Mouse (Mus musculus) right cerebral cortex, postnatal 10 days (tissue): ENCODE measurements at regions not wholly inside any gene's neighbourhood (a gene's known extent, or its start where the extent isn't known, plus 50 kb on each side); places are given as distances from the start of the nearest gene placed in this dataset.
"Not testable (repeated sequence)": the region's sequence is repeated elsewhere in the genome, so short reads cannot be mapped to it uniquely, and the experiment has no call there.

ENCODE experiments used
- DNase-seq, 2 experiments: peaks; one replicate each; pipeline ENCODE4 v3.0.0; 2021; ENCODE audit warnings: low spot score in 2 of 2

DNA sequence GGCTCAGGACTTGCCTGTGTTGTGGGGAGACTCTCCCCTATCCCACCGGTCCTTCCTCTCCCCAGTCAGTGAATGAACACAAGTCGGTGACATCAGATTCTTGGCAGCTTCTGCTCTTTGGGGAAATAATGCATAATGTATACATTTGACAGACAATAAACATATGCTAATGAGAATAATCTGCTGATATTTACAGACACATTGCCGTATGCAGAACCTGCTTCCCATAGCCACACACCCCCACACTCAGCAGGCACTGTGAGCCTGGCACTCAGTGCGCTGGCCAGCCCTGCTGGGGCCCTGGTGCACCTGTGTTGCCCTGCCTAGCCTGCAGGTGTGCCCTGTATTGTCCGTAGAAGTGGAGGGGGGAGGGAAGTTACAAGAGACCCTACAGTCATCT is 215.5 kb downstream of the Matn1 start:
- DNase-seq: no peak

DNA sequence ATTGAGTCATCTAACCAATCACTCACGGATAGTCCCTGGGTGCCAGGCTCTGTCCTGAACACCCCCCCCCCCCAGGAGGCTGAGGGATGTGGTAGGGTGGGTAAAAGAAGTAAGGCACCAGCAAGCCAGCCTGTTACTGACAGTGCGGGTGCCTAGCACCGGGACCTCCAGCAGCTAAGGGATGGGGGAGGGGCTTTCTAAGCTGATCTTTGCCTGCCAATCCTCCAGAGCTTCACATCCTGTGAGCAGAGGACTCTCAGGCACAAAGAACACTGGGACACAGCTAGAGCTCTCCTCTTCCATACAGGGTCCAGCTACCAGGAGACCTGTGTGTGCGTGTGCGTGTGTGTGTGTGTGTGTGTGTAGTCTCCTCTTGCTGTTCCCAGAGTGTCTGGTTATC is 215.9 kb downstream of the Matn1 start:
- no peak for DNase-seq

DNA sequence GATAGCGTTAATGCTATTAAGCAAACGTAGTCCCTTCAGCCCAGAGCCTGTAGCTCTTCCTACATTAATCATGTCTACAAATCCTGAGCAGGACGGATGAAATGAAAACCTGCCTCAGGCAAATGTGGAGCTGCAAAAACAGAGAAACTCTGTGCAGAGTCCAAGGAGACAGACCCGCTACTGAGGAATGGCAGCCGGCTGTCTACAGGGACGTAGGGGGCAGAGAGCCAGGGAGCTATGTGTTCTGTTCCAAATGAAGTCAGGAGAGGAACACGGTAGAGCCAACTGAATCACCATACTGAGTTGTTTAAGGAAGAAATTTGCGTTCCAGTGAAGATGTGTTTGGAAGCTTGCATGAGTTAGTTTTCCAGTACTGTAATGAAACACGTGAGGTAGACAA is 217.3 kb downstream of the Matn1 start:
- no peak for DNase-seq

DNA sequence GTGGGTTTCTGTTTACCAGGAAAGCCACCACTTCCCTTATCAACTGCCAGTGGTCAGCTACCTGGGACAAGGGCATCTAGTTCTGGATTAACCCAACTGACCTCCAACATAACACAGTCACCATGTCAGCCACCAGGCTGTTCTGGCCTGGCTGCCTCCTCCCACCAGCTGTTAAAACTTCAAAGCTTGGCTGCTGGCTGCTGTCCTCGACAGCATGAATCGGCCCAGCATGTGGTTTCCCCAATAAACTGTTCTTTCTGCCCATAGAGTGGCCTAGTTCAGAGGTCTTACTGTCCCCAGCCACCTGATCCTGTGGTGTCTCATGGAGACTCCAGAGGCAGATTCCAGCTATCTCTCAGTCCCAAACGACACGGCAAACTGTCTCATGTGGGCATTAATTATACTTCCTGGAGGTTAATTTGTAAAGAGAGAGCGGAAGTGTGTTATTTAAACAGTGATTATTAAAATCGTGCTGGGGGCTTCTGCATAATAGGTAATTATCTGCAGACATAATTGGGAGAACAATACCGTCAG is 219.7 kb downstream of the Matn1 start:
- no peak for DNase-seq

DNA sequence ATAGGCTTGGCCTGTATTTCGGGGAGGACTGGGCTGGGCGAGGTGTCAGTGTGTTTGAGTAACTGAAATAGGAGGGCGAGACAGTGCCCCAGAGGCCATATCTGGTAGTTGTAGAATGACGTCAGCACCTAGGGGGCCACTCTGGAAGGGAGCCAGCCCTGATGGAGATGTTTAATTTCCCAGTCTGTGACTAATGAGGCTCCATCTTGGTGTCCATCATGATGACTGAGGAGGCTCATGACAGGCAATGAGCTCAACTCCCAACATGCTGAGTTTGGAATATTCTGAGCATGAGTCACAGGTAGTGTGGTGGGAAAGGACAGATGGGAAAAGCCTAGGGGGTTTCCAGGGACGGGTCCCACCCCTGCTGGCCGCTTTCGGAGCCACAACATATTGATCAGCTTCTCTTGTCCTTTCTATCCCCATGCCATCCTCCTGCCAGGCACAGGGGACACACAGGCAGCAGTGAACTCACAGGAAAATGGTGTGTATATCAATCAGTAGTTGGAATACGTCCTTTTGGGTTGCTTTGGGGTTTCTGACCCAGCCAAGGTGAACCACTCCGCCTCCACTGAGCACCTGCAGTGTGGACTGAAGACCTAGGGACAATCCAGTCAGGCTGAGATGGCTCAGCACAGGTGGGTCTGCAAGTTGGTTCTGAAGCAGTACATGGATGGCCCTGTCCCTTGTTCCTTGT is 222.5 kb downstream of the Matn1 start:
- DNase-seq: no peak

DNA sequence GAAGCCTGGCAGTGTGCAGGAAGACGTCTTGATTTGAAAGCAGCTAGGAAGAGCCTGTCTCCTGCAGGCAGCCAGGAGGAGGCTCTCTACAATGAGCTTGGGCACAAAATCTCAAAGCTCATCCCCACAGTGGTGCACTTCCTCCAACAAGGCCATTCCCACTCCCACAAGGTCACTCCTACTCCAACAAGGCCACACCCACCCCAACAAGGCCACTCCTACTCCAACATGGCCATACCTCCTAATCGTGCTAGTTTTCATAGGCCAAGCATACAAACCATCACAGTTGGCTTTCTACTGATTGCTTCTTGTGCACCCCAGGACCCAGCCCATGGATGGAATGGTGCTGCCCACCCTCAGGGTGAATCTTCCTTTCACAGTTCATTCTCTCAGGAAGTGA is 223.7 kb downstream of the Matn1 start:
- DNase-seq: no peak

DNA sequence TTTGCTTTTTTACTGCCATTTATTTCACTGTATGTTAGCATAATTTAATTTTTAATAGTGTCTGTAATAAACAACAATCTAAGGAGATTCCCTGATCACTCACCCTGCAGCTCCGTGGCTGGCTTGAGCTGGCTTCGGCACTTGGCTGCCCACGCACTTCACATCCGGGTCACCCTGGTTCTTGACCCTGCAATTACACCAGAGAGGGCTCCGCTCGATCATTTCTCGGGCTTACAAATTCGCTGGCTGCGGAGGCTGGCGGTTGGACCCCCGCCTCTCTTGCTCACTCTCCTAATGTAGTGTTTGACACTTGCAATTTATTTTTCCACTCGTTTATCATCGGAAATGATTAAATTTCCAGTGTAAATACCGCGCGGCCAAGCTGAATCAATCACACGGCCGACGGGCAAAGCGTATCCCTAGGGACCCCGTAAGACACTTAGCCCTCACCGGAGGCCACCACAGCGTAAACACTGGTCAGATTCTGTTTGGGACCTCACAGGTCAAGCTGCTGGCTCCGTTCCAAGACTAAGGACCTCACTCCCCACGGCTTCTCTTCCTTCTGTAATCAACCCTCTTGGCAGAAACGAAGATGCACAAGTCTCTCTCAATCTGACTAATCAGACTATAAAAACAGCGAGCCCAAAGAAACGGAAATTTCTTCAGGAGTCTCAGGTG is 229.7 kb downstream of the Matn1 start:
- no peak for DNase-seq

DNA sequence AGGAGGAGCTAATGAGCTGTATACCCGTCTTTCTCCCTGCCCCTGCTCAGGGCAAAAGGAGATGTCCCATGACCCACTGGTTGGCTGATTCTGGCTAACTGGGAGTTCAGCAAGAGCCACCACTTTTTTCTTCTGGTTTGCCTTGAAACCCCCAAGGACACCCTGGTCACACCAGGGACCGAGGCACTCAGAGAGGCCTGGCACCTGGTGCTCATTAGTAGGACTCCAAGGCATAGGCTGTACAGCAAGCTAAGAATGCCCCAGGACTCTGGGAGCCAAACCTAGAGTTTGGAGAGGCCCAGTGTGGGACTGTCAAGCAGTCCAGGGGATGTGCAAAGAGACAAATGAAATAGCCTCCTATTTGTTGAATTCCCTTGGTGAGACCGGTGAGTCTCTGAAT is 232.5 kb downstream of the Matn1 start:
- DNase-seq: no peak

DNA sequence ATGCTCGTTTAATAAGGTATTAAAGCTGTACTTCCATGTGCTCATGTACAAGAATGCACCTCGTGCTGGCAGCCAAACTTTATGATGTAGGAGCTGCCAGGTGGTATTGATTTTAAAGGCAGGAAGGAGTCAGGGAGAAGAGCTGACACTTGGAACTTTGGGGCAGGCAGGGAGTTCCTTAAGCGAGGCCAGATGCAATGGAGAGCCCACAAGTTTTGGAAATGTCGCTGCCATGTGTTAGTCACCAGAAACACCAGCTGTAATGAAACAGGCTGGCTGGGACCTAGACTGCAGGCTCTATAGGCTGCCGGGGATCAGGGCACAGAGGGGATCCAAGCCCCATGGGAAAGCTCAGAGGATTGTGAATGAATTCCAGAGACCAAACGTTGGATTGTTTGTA is 233.7 kb downstream of the Matn1 start:
- no peak for DNase-seq

DNA sequence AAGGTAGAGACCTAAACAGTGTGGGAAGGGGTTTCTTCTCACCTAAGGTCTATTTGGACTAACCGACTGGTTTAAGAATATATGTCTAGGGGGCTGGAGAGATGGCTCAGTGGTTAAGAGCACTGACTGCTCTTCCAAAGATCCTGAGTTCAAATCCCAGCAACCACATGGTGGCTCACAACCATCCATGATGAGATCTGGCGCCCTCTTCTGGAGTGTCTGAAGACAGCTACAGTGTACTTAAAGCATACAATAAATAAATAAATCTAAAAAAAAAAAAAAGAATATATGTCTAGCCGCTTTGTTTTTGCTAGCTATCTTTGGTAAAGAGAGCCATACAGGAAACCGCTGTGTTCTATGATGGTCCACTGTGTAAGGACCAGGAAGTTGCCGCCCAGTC is 234.5 kb downstream of the Matn1 start:
- DNase-seq: not testable (repeated sequence)

DNA sequence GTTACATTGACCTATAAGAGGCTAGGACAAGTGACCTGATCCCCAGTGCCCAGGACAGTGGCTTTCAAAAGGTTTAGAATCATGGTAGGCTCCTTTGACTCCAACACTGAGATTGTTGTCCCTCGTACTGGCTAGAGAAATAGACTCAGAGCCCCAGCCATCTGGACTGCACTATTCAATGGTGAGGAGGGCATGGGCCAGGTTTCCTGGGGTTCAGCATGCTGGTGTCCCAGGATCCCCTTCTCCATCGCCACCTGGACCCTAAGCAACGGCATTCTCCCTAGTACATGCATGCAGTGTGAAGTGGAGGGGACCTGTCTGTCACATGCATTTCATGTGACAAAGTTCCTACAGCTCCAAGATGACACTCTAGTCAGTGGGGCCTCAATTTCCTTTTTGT is 243.9 kb downstream of the Matn1 start:
- no peak for DNase-seq

DNA sequence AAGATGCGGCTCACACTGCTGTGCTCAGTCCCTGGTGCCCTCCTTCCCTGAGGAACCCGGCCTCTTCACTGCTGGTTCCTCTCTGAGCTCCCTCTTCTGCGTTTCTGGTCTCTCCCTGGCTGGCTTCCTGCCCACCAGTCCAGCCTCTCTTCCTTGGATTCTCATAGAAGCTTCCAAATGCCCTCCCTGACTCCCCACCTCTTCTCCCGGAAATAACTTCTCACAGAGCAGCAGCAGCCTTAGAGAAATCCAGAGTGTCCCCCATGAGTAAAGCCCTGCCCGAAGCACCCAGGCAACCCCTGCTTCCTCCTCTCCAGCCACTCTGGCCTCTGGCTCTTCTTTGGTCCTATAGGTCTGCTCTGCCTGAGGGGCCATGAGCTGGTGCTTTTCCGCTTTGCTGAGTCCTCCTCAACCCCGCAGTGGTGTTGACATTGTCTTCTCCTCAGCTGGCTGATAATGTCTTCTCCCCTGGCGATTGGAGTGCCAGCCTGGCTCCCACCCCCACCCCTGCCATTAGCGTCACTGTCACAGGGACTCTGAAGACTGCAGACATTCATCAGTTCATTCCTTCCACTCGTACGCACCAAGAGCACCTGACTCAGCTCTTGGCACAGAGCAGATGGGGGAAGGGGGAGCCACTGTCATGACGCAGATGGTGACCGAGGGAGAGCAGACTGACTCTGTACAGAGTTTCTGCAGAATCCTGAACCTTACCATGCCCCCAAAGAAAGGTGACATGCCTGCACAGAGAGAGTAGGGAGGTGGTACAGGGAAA is 247.1 kb downstream of the Matn1 start:
- DNase-seq: no peak

DNA sequence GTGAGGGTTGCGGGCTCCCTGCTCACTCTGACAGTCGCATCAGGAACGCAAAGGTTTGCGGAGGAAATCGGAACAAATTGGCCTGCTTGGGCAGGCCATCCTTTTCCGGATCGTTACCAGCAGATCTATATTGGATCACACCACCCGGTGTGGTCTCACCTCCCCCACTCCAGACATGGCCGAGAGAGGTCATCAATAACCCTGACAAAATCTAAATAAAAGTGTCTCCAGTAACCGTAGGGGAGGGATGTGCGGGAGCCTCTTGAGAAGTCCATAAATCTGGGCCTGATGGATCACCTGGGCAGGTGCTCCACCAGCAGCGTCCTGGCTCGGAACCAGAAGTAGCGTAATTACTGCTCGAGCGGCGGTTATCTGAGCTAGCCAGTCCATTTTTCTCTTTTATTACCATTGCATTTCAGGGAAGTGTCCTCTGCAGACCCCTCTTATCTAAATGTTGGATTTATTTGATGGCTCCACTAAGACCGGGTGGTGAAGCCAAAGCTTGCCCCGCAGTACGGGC is 249.8 kb downstream of the Matn1 start:
- no peak for DNase-seq

DNA sequence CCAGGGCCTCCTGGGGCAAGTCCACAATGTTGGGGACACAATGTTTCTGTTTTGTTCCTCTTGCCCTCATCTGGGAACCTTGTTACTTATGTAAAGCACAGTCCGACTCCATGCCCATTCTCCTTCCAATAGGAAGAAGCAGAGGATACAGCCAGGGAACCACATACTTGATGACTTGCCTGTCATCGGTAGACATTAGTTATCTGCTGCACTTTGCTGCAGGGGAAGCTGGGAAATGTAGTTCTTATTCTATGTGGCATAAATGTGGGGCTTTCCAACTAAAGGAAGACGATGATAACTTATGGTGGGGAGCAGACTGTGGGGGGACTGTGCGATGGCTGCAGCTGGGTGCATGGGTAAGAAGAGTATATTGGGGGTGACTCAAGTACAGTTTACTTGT is 252.0 kb downstream of the Matn1 start:
- DNase-seq: no peak

DNA sequence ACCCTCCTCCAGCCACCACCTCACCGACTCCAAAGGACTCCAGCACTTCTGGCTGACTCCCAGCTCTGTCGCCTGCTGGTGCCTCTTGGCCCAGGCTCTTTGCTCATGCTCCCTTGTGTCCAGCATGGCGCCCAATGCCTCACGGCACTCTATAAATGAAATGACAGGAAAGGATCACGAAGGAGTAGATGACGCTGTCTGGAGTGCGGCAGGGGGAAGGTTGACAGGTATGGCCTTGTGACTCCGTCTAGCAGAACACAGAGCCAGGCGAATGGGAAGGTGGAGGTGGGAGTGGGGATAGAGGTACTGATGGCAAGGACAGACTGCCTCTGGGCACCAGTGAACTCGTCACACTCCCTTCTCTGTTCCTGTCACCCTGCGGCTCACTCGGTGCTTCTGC is 259.5 kb downstream of the Matn1 start:
- DNase-seq: no peak

DNA sequence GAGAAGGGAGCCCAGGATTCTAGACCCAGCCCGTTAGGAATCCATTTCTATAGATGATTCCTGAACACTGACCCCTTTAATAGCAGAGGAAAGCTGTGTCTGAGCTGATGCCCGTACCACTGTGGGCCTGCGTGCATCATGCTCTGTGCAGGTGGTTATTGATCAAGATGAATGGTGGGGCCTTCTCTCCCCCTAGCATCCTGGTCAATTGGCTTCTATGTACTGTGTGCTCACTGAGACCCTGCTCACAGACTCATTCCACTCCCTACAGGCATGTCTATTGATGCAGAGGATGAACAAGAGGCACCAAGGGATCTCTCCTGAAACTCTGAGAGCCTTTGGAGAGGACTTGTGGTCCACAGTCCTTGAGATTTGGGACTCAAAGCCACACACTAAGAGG is 260.5 kb downstream of the Matn1 start:
- DNase-seq: no peak

DNA sequence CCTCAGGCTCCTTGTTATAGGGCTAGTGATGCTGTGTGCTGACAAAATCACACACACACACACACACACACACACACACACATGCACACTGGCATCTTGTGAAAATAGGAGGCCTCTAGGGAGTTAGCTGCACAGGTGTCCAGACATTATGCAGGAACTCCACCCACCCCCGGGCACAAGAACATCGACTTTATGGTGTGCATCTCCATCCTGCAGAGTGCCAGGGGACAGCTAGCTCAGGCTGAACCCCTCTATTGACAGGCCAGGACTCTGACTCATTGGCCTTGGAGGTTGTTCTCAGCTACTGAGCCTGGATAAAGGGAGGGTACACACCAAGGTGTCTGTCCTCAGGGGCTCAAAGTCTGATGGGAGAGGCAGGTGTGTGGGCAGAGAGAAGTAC is 260.9 kb downstream of the Matn1 start:
- DNase-seq: no peak

DNA sequence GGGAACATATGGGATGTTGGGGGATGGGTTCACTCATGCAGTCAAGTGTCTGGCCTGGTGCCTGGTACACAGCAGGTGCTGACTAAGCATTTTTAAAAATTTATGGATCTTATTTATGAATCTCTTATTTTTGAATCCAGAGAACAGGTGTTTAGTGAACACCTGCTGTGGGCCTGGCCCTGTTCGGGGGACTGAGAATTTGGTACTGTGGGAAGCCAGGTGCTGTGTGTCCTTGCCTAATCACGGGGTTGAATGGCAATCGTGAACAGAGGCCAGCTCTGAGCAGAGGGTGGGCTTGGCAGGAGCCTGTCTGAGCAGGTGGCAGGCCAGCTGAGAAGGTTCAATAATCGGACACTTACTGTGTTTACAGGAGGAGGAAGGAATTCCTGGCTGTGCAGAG is 261.5 kb downstream of the Matn1 start:
- DNase-seq: no peak

DNA sequence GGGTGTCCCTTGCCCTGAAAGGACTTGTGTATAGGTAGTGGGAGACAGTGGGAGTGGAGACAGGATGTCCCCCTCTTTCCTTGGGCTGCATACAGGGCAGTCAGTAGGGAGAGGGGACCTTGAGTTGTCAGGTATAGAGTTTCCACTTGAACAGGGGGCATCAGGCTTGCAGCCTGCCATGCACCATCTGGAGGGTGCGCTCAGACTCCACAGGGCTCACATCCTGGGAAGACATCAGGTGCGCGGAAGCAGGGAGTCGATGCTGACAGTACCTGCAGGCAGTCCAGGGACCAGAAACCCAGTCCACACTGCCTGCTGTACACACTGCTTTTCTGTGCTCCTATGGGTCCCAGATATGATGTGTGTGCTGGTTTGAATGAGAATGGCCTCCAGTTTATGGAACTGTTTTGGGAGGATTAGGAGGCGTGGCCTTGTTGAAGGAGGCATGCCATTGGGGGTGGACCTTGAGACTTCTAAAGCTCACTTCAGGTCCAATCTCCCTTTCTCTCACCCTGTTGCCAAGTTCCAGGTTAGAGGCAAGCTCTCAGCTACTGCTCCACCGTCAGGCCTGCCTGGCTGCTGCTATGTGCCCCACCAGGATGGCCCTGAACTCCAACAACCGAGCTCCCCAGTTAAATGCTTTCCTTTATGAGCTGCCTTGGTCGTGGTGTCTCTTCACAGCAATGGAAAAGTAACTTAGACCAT is 262.1 kb downstream of the Matn1 start:
- DNase-seq: no peak

DNA sequence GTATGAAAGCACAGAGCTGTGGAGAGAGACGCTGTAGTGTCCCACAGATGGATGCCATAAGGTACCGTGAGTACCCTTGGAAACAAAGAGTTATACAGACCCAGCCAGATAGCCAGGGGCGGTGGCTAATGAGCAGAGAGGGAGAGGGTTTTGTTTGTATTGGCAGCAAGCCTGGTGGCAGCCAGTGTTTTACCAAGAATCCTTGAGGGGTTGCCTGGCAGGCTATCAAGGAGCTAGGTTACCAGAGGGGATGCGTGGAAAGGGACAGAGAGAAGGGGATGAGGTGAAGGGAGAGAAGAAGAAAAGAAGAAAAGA is 262.7 kb downstream of the Matn1 start:
- DNase-seq: peak; percentile 52 to 57

DNA sequence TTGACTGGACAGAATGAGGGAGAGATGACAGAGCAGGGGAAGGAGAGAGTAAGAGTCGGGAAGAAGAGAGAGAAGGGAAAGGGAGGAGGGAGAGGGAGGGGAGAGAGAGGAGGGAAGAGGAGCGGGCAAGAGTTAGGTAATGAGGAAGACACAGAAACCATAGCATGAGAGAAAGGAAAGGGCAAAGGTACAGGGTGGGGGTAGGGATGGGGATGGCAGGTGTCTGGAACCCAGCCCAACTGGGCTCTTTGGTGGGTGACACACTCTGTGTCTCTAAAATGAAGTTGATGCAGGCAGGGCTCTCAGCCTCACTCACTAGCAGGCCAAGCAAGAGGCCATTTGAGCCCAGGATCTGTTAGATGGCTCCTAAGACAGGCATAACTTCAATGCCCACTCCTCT is 263.1 kb downstream of the Matn1 start:
- DNase-seq: no peak

DNA sequence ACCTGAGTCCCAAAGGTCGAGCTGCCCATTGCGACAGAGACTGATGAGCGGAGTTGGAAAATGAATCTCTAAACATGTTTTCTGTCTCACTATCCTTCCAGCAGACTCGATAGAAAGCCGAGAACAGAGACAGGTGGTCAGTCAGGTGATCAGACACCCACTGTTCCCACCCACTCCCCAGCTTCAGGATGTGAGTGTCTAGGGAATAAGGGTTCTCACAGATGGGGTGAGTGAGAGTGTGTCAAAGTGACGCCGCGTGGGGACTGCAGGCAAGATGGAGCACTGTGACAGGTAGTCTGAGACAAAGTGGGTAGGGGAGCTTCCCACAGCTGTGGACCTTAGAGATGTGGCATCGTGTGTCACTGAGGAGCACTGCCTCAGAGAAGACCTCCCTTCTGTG is 264.0 kb downstream of the Matn1 start:
- DNase-seq: peak in 1 of 2 experiments; percentile 50
